Mouse (Mus musculus): Measurements from ENCODE around the gene Kcnmb4.

GRCm38 (mm10) chr10:116452771-116453170 is 20.9 kb downstream of the Kcnmb4 start:
- no peak for TF ChIP-seq CTCF (IDR thresholded peaks at IDR 0.05; ENCODE audit: extremely low read depth, insufficient read depth, low read length)
- TF ChIP-seq POLR2A (IDR thresholded peaks at IDR 0.05; ENCODE audit: extremely low read depth, insufficient read depth, low read length): no peak
